Mouse (Mus musculus) ES-Bruce4 (cell line): ENCODE data around the gene Plcxd1.

Source experiments
- EP300 ChIP-seq: IDR thresholded peaks from 2 replicates; pipeline ENCODE4 v1.6.1; 2011; ENCODE audit warnings: low read depth, low read length; ENCODE audit not compliant: insufficient read depth
- POLR2A ChIP-seq: IDR thresholded peaks from one replicate; pipeline ENCODE4 v1.8.1; 2011; ENCODE audit warnings: low read length; ENCODE audit not compliant: insufficient read depth

DNA sequence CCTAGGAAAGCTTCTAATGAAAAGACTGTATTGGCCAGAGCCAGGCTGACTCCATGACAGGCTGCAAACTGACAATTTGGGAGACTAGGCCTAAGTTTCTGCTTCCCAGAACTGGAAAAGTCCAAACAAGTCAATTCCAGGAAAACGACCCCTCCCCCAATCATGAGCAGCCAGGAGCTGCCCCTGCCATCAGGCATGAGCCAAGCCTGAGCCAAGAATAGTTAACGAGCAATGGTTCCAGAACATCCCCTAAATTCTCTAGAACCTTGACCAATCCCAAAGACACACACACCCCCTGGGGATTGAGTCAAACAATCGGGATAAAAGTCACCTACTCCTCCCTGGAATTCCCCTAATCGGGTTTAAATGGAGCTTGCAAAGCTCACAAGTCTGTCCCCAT, 16.8 kb upstream of the Plcxd1 start:
- TF ChIP-seq POLR2A (no peak), EP300 (no peak)
